Mouse (Mus musculus): ENCODE measurements around the gene St6galnac3. TPM values are rescaled to one million over a fixed set of nuclear protein-coding genes. Genes with fewer than 3 reads are reported as not detected.

St6galnac3 gene
- polyA plus RNA-seq, 1 experiment from 2014 or later, result 34.4 TPM

GRCm38 (mm10) chr3:153421918-153422290 is 303.1 kb downstream of the St6galnac3 start:
- Histone ChIP-seq H3K9me3 (replicated peaks; ENCODE audit: low read length) (no peaks in the 10 kb centered on the region), H3K4me2 (ENCODE audit: low read length) (no peak overlapping the region), H3K4me1 (replicated peaks; ENCODE audit: insufficient read depth, low read length) (peaks cover 12% of the 10 kb centered on the region; the same call in 1 of the 2 replicates), H3K27me3 (ENCODE audit: insufficient read depth, low read length) (no peaks in the 10 kb centered on the region), H3K36me3 (ENCODE audit: insufficient read depth, low read length) (no peaks in the 10 kb centered on the region), H3K27ac (no peak overlapping the region), H3K9ac (ENCODE audit: low read depth, low read length) (no peak overlapping the region), H3K4me3 (replicated peaks; ENCODE audit: low read depth, low read length) (no peak overlapping the region)
- TF ChIP-seq CTCF (IDR thresholded peaks at IDR 0.05; ENCODE audit: low read depth), result no peak
- ATAC-seq (replicated peaks; ENCODE audit: low FRiP score, low read depth) (no peak), DNase-seq (ENCODE audit: low spot score) (no peak)
- WGBS, result 47% methylated on average over 7 of the region's 7 CpGs

- ATAC-seq (replicated peaks; ENCODE audit: low FRiP score, low read depth) (no peak), DNase-seq (ENCODE audit: low spot score) (peak; percentile 76)
- no peaks in the 10 kb centered on the region for H3K36me3 ChIP-seq (ENCODE audit: insufficient read depth, low read length)
- 42% methylated on average over 14 of the region's 14 CpGs for WGBS
- H3K27ac ChIP-seq, result no peak overlapping the region
- peaks cover 12% of the 10 kb centered on the region; the same call in 1 of the 2 replicates for H3K4me1 ChIP-seq (replicated peaks; ENCODE audit: insufficient read depth, low read length)
- no peak overlapping the region for H3K4me2 ChIP-seq (ENCODE audit: low read length)
- no peak for TF ChIP-seq CTCF (IDR thresholded peaks at IDR 0.05; ENCODE audit: low read depth)
- H3K27me3 ChIP-seq (ENCODE audit: insufficient read depth, low read length), result no peaks in the 10 kb centered on the region
- no peaks in the 10 kb centered on the region for H3K9me3 ChIP-seq (replicated peaks; ENCODE audit: low read length)
- H3K9ac ChIP-seq (ENCODE audit: low read depth, low read length), result no peak overlapping the region
- H3K4me3 ChIP-seq (replicated peaks; ENCODE audit: low read depth, low read length), result no peak overlapping the region
Observed at GRCm38 (mm10) chr3:153421060-153421917, 303.7 kb downstream of the St6galnac3 start.

GRCm38 (mm10) chr3:153419331-153419730 is 305.6 kb downstream of the St6galnac3 start:
- Histone ChIP-seq H3K27me3 (ENCODE audit: insufficient read depth, low read length) (no peaks in the 10 kb centered on the region), H3K4me1 (replicated peaks; ENCODE audit: insufficient read depth, low read length) (peaks cover 12% of the 10 kb centered on the region; the same call in 1 of the 2 replicates), H3K4me2 (ENCODE audit: low read length) (no peak overlapping the region), H3K36me3 (ENCODE audit: insufficient read depth, low read length) (no peaks in the 10 kb centered on the region), H3K4me3 (replicated peaks; ENCODE audit: low read depth, low read length) (no peak overlapping the region), H3K27ac (no peak overlapping the region), H3K9ac (ENCODE audit: low read depth, low read length) (no peak overlapping the region), H3K9me3 (replicated peaks; ENCODE audit: low read length) (no peaks in the 10 kb centered on the region)
- no peak for DNase-seq (ENCODE audit: low spot score)
- TF ChIP-seq CTCF (IDR thresholded peaks at IDR 0.05; ENCODE audit: low read depth), result no peak
- WGBS, result 81% methylated on average over 7 of the region's 7 CpGs
- ATAC-seq (replicated peaks; ENCODE audit: low FRiP score, low read depth), result no peak

DNA sequence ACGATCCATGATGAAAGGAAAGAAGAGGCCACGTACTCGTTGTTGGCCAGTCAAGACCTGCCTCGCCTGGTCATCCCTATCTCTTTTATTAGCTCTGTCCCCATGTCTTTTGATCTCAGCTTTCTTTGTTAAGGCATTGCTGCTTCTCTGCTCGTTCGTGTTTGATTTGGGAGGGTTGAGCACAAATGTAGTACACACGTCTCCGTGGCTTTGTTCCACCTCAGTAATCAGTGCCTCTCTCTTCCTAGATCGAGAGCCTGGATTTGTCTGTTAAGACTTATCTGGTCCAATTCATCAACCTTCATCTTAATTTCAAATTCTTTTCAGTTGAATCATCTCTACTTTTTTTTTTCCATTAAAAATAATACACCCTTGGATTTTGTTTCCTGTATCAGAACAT is 308.0 kb downstream of the St6galnac3 start:
- DNase-seq (ENCODE audit: low spot score) (no peak), ATAC-seq (replicated peaks; ENCODE audit: low FRiP score, low read depth) (no peak)
- H3K9ac ChIP-seq (ENCODE audit: low read depth, low read length), result no peak overlapping the region
- no peaks in the 10 kb centered on the region for H3K27me3 ChIP-seq (ENCODE audit: insufficient read depth, low read length)
- 56% methylated on average over 9 of the region's 9 CpGs for WGBS
- no peak overlapping the region for H3K4me3 ChIP-seq (replicated peaks; ENCODE audit: low read depth, low read length)
- H3K27ac ChIP-seq, result no peak overlapping the region
- no peaks in the 10 kb centered on the region for H3K36me3 ChIP-seq (ENCODE audit: insufficient read depth, low read length)
- no peak overlapping the region for H3K4me2 ChIP-seq (ENCODE audit: low read length)
- H3K4me1 ChIP-seq (replicated peaks; ENCODE audit: insufficient read depth, low read length), result peaks cover 12% of the 10 kb centered on the region; the same call in 1 of the 2 replicates
- H3K9me3 ChIP-seq (replicated peaks; ENCODE audit: low read length), result no peaks in the 10 kb centered on the region
- TF ChIP-seq CTCF (IDR thresholded peaks at IDR 0.05; ENCODE audit: low read depth), result no peak

DNA sequence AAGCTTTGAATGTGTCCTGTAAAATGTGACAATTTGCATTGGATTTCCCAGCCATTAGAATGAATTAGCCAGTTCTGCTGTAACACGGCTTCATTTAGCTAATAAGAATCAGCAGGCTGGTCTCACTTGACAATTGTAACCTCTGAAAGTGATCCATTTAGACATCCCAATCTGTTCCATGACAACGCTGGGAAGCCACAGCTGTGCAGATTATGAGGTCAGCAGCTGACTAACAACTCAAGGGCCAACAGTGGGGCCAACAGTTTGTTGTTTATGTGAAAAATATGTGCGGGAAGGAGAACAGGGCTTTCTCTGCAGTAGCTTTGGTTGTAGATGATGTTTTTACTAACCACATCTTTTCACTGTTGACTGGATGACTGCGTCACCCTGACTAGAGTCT is 308.6 kb downstream of the St6galnac3 start:
- H3K27me3 ChIP-seq (ENCODE audit: insufficient read depth, low read length), result no peaks in the 10 kb centered on the region
- H3K4me3 ChIP-seq (replicated peaks; ENCODE audit: low read depth, low read length), result no peak overlapping the region
- WGBS, result 79% methylated on average over 4 of the region's 4 CpGs
- peak; percentile 37 for DNase-seq (ENCODE audit: low spot score)
- no peak for TF ChIP-seq CTCF (IDR thresholded peaks at IDR 0.05; ENCODE audit: low read depth)
- H3K36me3 ChIP-seq (ENCODE audit: insufficient read depth, low read length), result no peaks in the 10 kb centered on the region
- H3K4me1 ChIP-seq (replicated peaks; ENCODE audit: insufficient read depth, low read length), result peaks cover 8% of the 10 kb centered on the region; the same call in 1 of the 2 replicates
- no peak overlapping the region for H3K9ac ChIP-seq (ENCODE audit: low read depth, low read length)
- H3K27ac ChIP-seq, result no peak overlapping the region
- H3K4me2 ChIP-seq (ENCODE audit: low read length), result no peak overlapping the region
- no peak for ATAC-seq (replicated peaks; ENCODE audit: low FRiP score, low read depth)
- H3K9me3 ChIP-seq (replicated peaks; ENCODE audit: low read length), result no peaks in the 10 kb centered on the region

- Histone ChIP-seq H3K4me2 (ENCODE audit: low read length) (no peak overlapping the region), H3K9ac (ENCODE audit: low read depth, low read length) (no peak overlapping the region), H3K36me3 (ENCODE audit: insufficient read depth, low read length) (no peaks in the 10 kb centered on the region), H3K27ac (no peak overlapping the region), H3K9me3 (replicated peaks; ENCODE audit: low read length) (no peaks in the 10 kb centered on the region), H3K4me3 (replicated peaks; ENCODE audit: low read depth, low read length) (no peak overlapping the region), H3K27me3 (ENCODE audit: insufficient read depth, low read length) (no peaks in the 10 kb centered on the region), H3K4me1 (replicated peaks; ENCODE audit: insufficient read depth, low read length) (no peaks in the 10 kb centered on the region)
- ATAC-seq (replicated peaks; ENCODE audit: low FRiP score, low read depth) (no peak), DNase-seq (ENCODE audit: low spot score) (no peak)
- no peak for TF ChIP-seq CTCF (IDR thresholded peaks at IDR 0.05; ENCODE audit: low read depth)
- 67% methylated on average over 2 of the region's 2 CpGs for WGBS
Observed at GRCm38 (mm10) chr3:153414132-153414531, 310.8 kb downstream of the St6galnac3 start.

Measured in kidney, postnatal 0 days (tissue).